Mouse (Mus musculus): ENCODE results near the gene Mmp24. TPM values are rescaled to one million over a fixed set of nuclear protein-coding genes. Genes with fewer than 3 reads are reported as not detected.

Mmp24 gene
- polyA plus RNA-seq, 1 experiment from 2014 or later = 0.04 TPM

DNA sequence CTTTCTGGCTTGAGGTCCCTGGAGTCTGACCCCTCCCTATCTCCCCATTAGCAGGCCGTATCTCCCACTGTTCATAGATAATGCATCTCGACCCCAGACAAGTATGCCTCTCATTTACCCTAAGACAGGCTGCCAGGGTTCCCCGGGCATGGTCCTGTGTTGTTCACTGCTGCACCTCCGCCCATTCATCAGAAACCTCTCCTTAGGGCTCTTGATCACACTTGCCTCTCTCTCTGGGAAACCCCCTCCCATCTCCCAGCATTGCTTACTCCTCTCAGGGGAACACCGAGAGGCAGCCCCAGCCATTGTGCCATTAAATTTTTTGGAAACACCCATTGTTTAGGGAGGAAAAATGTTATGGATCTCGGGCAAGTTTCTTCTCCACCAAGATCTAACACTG lies 2.9 kb downstream of the Mmp24 start:
- Histone ChIP-seq H3K9me3 (replicated peaks; ENCODE audit: control insufficient read depth, low read length) (no peaks in the 10 kb centered on the region), H3K4me2 (no peak overlapping the region), H3K36me3 (ENCODE audit: control insufficient read depth, insufficient read depth, low read length) (no peaks in the 10 kb centered on the region), H3K4me3 (ENCODE audit: low read depth, low read length) (no peak overlapping the region), H3K4me1 (ENCODE audit: control insufficient read depth, insufficient read depth, low read length) (peaks cover 3% of the 10 kb centered on the region; the same call in 1 of the 2 replicates), H3K9ac (ENCODE audit: low read depth, low read length) (no peak overlapping the region), H3K27ac (ENCODE audit: low read depth, low read length) (no peak overlapping the region), H3K27me3 (ENCODE audit: control insufficient read depth, insufficient read depth, low read length) (peaks cover 46% of the 10 kb centered on the region)
- no peak for ATAC-seq (replicated peaks; ENCODE audit: insufficient number of reproducible peaks, low FRiP score, low TSS enrichment)
- WGBS (ENCODE audit: insufficient replicate concordance) = 46% methylated on average over 6 of the region's 6 CpGs

DNA sequence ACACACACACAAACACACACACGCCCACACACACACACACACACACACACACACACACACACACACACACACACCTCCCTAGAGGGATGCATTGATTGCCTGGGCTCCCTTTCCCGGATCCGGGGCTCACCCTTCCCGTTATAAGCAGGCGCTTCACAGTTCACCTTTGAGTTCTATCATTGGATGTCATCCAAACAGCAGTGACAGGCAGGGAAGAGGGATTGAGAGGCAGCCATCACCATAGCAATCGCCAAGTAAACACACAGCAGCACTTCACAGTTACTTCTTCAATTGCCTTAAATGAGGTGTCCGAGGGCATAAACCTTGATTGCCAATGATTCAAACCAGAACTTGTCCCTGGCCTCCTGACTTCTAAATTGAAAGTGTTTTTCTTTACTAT lies 3.9 kb downstream of the Mmp24 start:
- WGBS (ENCODE audit: insufficient replicate concordance) = 55% methylated on average over 7 of the region's 7 CpGs
- H3K4me2 ChIP-seq = no peak overlapping the region
- peaks cover 3% of the 10 kb centered on the region; the same call in 1 of the 2 replicates for H3K4me1 ChIP-seq (ENCODE audit: control insufficient read depth, insufficient read depth, low read length)
- H3K27me3 ChIP-seq (ENCODE audit: control insufficient read depth, insufficient read depth, low read length) = peaks cover 36% of the 10 kb centered on the region
- H3K27ac ChIP-seq (ENCODE audit: low read depth, low read length) = no peak overlapping the region
- H3K4me3 ChIP-seq (ENCODE audit: low read depth, low read length) = no peak overlapping the region
- H3K36me3 ChIP-seq (ENCODE audit: control insufficient read depth, insufficient read depth, low read length) = no peaks in the 10 kb centered on the region
- ATAC-seq (replicated peaks; ENCODE audit: insufficient number of reproducible peaks, low FRiP score, low TSS enrichment) = no peak
- no peaks in the 10 kb centered on the region for H3K9me3 ChIP-seq (replicated peaks; ENCODE audit: control insufficient read depth, low read length)
- H3K9ac ChIP-seq (ENCODE audit: low read depth, low read length) = no peak overlapping the region

DNA sequence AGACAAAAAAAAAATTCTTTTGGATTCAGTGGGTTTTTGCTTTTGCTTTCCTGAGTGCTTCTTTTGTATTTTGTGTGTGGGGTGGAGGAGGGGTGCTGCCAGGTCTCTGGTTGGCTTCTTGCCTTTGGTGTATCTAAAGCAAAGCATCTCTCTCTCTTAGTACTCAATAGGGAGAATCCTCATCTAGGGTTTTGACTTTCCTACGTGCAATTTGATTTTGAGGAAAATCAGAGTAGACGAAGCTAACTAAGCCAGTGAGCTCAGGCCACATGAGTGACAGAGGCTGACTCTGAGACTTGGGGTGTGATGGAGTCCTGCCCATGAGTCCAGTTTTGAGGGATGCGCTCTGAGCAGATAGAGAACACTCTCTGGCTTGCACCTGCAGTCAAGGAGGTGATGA lies 4.4 kb downstream of the Mmp24 start:
- no peak overlapping the region for H3K4me3 ChIP-seq (ENCODE audit: low read depth, low read length)
- no peak overlapping the region for H3K9ac ChIP-seq (ENCODE audit: low read depth, low read length)
- no peak overlapping the region for H3K27ac ChIP-seq (ENCODE audit: low read depth, low read length)
- H3K4me2 ChIP-seq = no peak overlapping the region
- peaks cover 3% of the 10 kb centered on the region; the same call in 1 of the 2 replicates for H3K4me1 ChIP-seq (ENCODE audit: control insufficient read depth, insufficient read depth, low read length)
- ATAC-seq (replicated peaks; ENCODE audit: insufficient number of reproducible peaks, low FRiP score, low TSS enrichment) = no peak
- H3K27me3 ChIP-seq (ENCODE audit: control insufficient read depth, insufficient read depth, low read length) = peaks cover 32% of the 10 kb centered on the region
- 75% methylated on average over 3 of the region's 3 CpGs for WGBS (ENCODE audit: insufficient replicate concordance)
- H3K36me3 ChIP-seq (ENCODE audit: control insufficient read depth, insufficient read depth, low read length) = no peaks in the 10 kb centered on the region
- no peaks in the 10 kb centered on the region for H3K9me3 ChIP-seq (replicated peaks; ENCODE audit: control insufficient read depth, low read length)

DNA sequence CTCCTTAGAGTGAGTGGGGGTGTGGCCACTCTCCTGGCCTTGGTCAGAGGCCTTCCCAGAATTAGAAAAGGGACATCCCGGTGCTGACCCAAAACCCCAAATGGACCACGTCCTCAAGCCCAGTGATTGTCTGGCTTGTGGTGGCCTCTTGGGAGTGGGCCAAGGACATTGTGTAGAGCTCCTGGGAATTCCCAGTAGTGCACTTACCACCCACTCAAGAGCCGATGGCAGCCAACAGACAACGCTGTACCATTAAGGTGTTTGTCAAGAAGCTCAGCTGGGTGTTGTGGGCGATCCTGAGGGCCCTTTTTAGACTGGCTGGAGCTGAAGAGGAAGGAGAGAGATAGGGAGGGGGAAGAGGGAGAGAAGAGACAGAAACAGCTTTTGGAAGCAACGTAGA lies 9.4 kb downstream of the Mmp24 start:
- Histone ChIP-seq H3K27me3 (ENCODE audit: control insufficient read depth, insufficient read depth, low read length) (peaks cover 2% of the 10 kb centered on the region; the same call in 1 of the 2 replicates), H3K9ac (ENCODE audit: low read depth, low read length) (no peak overlapping the region), H3K27ac (ENCODE audit: low read depth, low read length) (no peak overlapping the region), H3K4me3 (ENCODE audit: low read depth, low read length) (no peak overlapping the region), H3K36me3 (ENCODE audit: control insufficient read depth, insufficient read depth, low read length) (no peaks in the 10 kb centered on the region), H3K4me1 (ENCODE audit: control insufficient read depth, insufficient read depth, low read length) (no peaks in the 10 kb centered on the region), H3K9me3 (replicated peaks; ENCODE audit: control insufficient read depth, low read length) (no peaks in the 10 kb centered on the region), H3K4me2 (no peak overlapping the region)
- no peak for ATAC-seq (replicated peaks; ENCODE audit: insufficient number of reproducible peaks, low FRiP score, low TSS enrichment)
- 73% methylated on average over 6 of the region's 6 CpGs for WGBS (ENCODE audit: insufficient replicate concordance)

DNA sequence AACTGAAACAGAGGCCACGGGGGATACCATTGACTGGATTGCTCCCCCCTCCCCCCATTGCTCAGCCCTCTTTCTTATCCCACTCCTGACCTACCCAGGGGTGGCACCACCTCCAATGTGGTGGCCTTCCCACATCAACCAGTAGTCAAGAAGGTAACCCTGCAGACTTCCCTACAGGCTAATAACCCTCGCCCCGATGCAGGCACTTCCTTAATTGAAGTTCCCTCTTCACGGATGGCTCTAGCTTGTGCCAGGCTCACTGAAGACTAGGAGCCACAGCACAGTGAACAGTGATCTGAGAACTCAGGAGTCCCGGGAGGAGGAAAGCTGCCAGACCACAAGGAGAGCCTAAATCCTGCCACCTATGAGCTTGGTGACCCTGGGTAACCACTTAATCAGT lies 11.8 kb downstream of the Mmp24 start:
- no peak overlapping the region for H3K4me2 ChIP-seq
- no peaks in the 10 kb centered on the region for H3K9me3 ChIP-seq (replicated peaks; ENCODE audit: control insufficient read depth, low read length)
- H3K27ac ChIP-seq (ENCODE audit: low read depth, low read length) = no peak overlapping the region
- 66% methylated on average over 5 of the region's 5 CpGs for WGBS (ENCODE audit: insufficient replicate concordance)
- H3K9ac ChIP-seq (ENCODE audit: low read depth, low read length) = no peak overlapping the region
- no peaks in the 10 kb centered on the region for H3K4me1 ChIP-seq (ENCODE audit: control insufficient read depth, insufficient read depth, low read length)
- ATAC-seq (replicated peaks; ENCODE audit: insufficient number of reproducible peaks, low FRiP score, low TSS enrichment) = no peak
- no peak overlapping the region for H3K4me3 ChIP-seq (ENCODE audit: low read depth, low read length)
- H3K36me3 ChIP-seq (ENCODE audit: control insufficient read depth, insufficient read depth, low read length) = no peaks in the 10 kb centered on the region
- H3K27me3 ChIP-seq (ENCODE audit: control insufficient read depth, insufficient read depth, low read length) = peaks cover 6% of the 10 kb centered on the region

DNA sequence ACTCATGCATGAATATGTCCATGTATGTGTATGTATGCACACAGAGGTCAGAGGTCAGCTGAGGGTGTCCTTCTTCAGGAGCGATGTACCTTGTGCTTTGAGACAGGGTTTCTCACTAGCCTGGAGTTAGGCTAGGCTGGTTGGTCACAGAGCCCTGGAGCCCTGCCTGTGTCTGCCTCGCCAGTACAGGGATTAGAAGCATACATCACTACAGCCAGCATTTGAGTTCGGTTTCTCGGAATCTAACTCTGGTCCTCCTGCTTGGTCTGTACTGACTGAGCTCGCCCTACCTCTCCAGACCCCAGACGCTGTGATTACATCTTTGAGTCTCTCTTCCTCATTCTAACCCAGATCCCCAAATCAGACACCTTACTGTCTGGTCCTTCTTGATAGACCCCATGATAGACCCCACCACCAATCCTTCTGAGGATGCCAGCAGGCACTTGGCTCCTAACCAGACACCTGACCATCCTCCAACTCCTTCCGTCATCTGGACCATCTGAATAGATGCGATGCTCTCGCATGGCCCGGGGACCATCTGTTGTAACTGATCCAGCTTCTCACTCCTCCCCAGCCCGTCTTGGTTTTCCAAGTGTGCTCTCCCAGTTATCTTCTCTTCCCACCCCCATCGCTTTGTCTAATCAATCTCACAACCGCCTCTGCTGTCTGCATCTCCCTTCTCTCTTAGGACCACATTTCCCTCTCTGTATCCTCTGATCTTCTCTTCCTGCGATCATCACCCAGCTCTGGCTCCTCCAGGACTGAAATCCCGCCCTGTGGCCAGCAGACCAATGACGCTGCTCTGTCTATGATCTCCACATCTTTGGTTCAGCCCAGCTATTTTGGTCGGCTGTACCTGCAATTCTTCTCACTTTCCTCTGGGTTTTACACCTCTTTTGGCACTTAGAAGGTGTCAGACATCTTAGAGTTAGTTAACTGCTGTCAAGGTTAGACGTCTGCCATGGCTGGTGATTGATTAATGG lies 13.1 kb downstream of the Mmp24 start:
- 57% methylated on average over 18 of the region's 18 CpGs for WGBS (ENCODE audit: insufficient replicate concordance)
- Histone ChIP-seq H3K4me2 (no peak overlapping the region), H3K27me3 (ENCODE audit: control insufficient read depth, insufficient read depth, low read length) (peaks cover 6% of the 10 kb centered on the region), H3K27ac (ENCODE audit: low read depth, low read length) (no peak overlapping the region), H3K9me3 (replicated peaks; ENCODE audit: control insufficient read depth, low read length) (no peaks in the 10 kb centered on the region), H3K36me3 (ENCODE audit: control insufficient read depth, insufficient read depth, low read length) (no peaks in the 10 kb centered on the region), H3K4me1 (ENCODE audit: control insufficient read depth, insufficient read depth, low read length) (no peaks in the 10 kb centered on the region), H3K9ac (ENCODE audit: low read depth, low read length) (no peak overlapping the region), H3K4me3 (ENCODE audit: low read depth, low read length) (no peak overlapping the region)
- ATAC-seq (replicated peaks; ENCODE audit: insufficient number of reproducible peaks, low FRiP score, low TSS enrichment) = no peak

DNA sequence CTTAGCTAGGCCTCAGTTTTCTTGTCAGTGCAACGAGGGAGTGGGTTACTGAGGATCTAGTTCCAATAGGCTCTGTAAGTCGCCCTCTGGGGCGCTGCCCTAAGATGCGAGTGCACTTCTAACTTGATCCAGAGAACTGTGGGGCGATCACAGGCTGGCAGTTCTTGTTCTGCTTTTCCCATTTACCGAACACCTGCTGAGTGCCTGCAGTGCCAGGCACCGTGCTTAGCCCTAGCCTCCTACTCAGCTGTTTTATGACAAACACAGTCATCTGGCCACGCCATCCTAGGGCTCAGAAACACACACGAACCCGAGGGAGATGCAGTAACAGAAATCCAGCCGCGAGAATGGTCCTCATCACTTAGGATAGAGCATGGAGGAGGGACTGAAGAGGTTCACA lies 17.8 kb downstream of the Mmp24 start:
- H3K27ac ChIP-seq (ENCODE audit: low read depth, low read length) = no peak overlapping the region
- H3K27me3 ChIP-seq (ENCODE audit: control insufficient read depth, insufficient read depth, low read length) = peaks cover 6% of the 10 kb centered on the region
- no peaks in the 10 kb centered on the region for H3K36me3 ChIP-seq (ENCODE audit: control insufficient read depth, insufficient read depth, low read length)
- H3K4me1 ChIP-seq (ENCODE audit: control insufficient read depth, insufficient read depth, low read length) = no peaks in the 10 kb centered on the region
- no peak overlapping the region for H3K9ac ChIP-seq (ENCODE audit: low read depth, low read length)
- no peak for ATAC-seq (replicated peaks; ENCODE audit: insufficient number of reproducible peaks, low FRiP score, low TSS enrichment)
- H3K9me3 ChIP-seq (replicated peaks; ENCODE audit: control insufficient read depth, low read length) = no peaks in the 10 kb centered on the region
- no peak overlapping the region for H3K4me3 ChIP-seq (ENCODE audit: low read depth, low read length)
- H3K4me2 ChIP-seq = peak overlapping the region; percentile 0; the same call in 1 of the 2 replicates
- 34% methylated on average over 12 of the region's 12 CpGs for WGBS (ENCODE audit: insufficient replicate concordance)

DNA sequence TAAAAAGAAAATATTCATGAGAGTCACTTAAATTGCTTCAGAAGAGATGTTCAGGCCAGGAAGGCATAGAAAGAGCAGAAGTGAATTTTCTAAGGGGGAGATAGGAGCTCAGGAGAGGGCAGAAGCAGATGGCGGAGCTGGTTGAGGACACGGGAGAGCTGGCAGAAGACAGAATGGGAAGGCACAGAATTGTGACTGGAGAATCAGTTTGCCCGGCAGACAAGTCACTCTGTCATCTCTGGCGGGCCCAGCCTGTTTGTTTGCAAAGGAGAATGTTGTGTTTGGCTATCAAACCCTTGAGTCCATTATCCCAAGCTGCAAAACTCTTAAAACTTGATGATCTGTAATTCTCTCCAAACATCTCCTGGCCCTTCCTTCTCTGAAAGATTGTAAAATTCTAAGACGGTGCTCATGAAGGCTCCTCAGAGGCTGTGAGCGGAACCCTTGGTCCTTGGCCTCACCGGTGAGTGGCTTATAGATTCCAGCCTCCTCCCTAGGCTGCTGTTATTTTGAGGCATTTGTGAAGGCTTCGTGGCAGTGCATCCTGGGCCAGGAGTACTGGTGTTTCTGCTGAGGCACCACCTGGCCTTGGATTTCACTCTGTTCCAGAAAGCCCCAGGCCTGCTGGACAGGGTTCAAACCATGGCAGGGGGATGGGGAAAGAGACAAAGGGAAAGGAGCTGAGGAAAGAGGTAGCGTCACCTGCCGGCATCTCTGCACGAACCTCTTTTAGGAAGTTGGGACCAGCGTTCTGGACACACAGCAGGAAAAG lies 19.7 kb downstream of the Mmp24 start:
- no peak for ATAC-seq (replicated peaks; ENCODE audit: insufficient number of reproducible peaks, low FRiP score, low TSS enrichment)

More for the DNA sequence above, 19.7 kb downstream of the Mmp24 start:
- WGBS (ENCODE audit: insufficient replicate concordance) = 75% methylated on average over 12 of the region's 12 CpGs
- Histone ChIP-seq H3K4me2 (no peak overlapping the region), H3K27ac (ENCODE audit: low read depth, low read length) (no peak overlapping the region), H3K36me3 (ENCODE audit: control insufficient read depth, insufficient read depth, low read length) (no peaks in the 10 kb centered on the region), H3K27me3 (ENCODE audit: control insufficient read depth, insufficient read depth, low read length) (peaks cover 8% of the 10 kb centered on the region; the same call in 1 of the 2 replicates), H3K9me3 (replicated peaks; ENCODE audit: control insufficient read depth, low read length) (no peaks in the 10 kb centered on the region), H3K4me3 (ENCODE audit: low read depth, low read length) (no peak overlapping the region), H3K9ac (ENCODE audit: low read depth, low read length) (no peak overlapping the region), H3K4me1 (ENCODE audit: control insufficient read depth, insufficient read depth, low read length) (no peaks in the 10 kb centered on the region)

Measured in heart, embryonic 11.5 days (tissue).